Mouse (Mus musculus) erythroid progenitor cell, adult 5-6 weeks (primary cell): Measurements from ENCODE around the gene Txndc2. TPM values are rescaled to one million over a fixed set of nuclear protein-coding genes. Genes with fewer than 3 reads are reported as not detected.

Experiments
- ATAC-seq: replicated peaks from 2 replicates; pipeline ENCODE4 v1.8.0; 2016; ENCODE audit warnings: moderate number of reproducible peaks, mild to moderate bottlenecking, moderate TSS enrichment, inconsistent platforms; ENCODE audit not compliant: poor library complexity, low FRiP score, severe bottlenecking
- total RNA-seq, 2 experiments: library from RNA; stranded (forward) in 1 of 2; stranded (reverse) in 1 of 2; fragments of 150-400 nt in 1 of 2; fragments of 186-747, 209-891 nt in 1 of 2; gene quantifications; 2 replicates each; pipeline versions ENCODE4 v1.2.3 to v1.2.4; 2015 to 2017; ENCODE audit warnings: low replicate concordance in 2 of 2

The Txndc2 gene
- not detected in 2 replicates for total RNA-seq (2015; ENCODE audit: low replicate concordance)
- total RNA-seq (2017; ENCODE audit: low replicate concordance), result not detected in 2 replicates

DNA sequence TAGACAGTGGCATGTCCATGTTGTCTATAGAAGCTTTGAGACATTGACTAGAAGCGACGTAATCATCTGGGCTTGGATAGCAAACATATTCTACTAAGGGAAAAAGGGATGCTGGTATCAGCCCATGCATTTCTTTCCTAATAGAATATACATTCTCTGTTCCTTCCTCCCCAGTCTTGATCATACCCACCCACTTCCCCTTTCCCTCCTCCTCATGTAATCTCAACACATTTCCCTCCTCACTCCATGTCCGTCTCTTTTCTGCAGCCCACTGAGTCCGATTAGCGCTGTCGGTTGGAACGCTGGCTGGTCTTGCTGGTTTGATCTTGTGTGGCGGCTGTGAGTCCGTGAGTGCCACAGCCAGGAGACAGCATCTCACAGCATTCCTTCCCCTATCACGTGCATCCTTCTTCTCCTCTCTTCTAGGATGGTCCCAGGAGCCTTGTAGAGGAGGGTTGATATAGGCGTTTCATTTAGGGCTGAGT, at the start of gene Txndc2:
Gene Txndc2, minus strand, starts transcription at position 435 of the 485 bp plus-strand sequence.
- no peak for ATAC-seq

DNA sequence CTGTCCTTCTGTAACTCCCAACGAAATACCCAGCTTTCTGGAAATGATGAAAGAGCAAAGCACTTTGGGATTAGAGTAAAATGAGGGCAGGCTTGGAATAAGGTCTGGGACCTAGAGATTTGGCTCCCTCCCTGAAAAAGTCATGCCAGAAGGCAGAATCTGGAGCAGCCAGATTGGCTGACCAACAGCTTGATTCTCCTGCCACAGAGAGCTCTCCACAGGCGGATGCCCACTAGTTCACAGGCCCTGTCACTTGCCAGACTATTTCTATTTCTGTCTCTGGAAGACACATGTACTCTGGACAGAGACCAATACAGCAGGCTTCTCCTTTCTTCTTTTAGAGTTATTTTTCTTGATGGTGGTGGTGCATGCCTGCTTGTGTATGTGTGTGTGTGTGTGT, 41.8 kb upstream of the Txndc2 start:
- ATAC-seq, result no peak

DNA sequence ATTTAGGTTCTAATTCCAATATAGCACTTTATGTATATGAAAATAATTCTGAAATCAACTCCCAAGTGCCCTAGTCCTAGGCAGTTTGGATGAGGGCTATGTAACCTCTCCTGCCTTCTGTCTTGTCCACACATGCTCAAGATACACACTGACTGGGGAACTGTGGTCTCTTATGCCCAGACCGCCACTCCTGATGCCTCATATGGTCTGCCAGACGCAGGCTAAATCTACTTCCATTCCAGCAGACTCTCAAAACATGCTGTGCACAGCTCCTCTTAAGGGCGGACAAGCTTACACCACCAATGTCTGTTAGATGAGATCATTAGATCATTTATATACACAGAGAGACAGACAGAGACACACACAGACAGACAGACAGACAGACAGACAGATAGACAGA, 41.3 kb upstream of the Txndc2 start:
- no peak for ATAC-seq

DNA sequence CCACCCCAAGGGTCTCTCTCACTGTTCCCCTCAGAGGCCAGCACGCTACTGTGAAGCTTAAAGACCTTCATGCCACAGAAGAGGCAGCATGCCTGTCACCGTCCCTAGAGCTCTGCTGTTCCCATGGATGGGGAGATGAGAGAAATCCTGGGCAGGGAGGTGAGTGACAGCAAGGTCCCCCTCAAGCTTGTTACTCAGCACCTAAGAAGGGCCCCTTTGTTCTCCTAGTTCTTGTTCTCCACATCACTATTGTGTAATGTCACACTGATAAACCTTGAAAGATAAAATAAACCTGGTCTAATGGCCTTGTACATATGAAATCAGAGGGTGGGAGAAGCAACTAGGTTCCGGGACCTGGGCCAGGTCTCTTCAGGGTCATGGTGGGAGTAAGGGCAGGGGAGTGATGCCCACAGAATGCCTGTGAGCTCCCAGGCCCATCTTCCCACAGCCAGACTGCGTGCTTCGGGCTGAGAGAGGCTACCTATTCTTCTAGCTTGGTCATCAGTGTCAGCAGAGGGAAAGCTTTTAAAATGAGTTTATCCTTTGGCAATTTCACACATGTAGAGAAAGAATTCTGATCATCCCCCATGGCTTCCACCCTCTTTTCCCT, 40.2 kb upstream of the Txndc2 start:
- ATAC-seq, result no peak

DNA sequence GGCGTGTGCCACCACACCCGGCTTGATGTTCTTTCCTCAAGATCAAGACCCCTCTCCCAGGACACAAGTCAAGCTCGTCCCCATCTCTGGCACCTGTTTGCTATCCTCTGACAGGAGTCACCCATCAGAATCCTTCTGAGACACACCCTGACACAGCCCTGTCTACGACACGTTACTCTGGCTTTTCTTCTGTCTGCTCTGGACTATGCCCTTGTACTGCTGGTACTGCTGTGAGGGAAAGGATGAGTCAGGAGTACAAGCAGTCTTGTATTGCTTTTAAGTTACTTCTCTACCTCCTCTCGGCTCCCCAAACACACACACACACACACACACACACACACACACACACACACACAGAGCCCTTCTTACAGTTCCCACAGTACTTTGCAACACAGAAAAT, 39.5 kb upstream of the Txndc2 start:
- no peak for ATAC-seq

DNA sequence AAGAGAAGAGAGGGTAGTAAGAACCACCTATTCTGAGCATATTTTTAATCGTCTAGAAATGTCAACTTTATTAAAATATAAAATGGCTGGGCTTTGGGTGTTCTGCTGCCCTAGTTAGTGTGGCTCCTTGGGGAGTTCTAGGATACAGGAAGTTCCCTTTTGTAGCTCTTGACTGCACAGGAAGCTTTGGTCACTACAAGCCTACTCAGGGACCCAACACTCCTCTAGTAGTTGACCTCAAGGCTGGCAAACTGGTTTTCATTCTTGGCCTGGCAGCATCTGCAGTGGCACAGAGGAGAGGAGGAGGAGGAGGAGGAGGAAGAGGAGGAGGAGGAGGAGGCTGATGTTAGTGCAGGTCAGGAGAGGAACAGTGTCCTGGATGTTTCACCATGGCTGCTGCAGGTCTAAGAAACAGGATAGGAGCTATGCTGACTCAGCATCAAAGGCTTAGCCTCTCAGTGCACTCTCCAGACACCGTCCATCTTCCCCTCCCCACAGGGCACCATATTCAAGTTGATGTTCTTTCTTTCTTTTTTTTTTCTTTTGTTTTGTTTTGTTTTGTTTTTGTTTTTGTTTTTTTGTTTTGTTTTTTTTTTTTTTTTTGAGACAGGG, 38.9 kb upstream of the Txndc2 start:
- ATAC-seq, result no peak

DNA sequence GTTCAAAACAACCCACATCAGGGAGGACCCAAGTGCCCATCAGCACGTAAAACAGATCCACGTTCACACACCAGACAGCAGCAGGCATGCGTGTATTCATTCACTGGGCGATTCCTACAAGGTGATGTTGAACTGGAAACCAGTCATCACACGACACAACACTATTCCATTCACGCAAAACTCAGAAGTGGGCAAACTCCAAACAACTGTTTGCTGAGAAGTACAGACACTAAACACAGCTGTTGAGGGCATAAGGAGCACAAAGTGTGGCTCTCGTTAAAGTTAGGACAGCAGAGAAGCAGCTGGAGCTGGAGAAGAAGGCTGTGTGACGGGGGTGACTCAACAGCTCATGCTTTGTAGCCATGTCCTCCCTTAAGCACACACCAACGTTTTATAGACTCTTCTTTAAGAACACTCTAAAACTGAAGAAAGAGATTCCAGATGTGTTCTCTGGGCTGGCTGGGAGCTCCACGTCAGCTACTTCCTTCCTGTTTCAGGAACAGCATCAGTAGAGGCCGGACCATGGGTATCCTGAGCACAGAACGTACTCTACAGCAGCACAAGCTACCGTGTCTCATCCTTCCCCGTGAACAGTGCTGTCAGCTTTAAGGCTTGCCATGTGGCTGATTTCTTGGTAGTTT, 38.0 kb upstream of the Txndc2 start:
- ATAC-seq, result no peak

DNA sequence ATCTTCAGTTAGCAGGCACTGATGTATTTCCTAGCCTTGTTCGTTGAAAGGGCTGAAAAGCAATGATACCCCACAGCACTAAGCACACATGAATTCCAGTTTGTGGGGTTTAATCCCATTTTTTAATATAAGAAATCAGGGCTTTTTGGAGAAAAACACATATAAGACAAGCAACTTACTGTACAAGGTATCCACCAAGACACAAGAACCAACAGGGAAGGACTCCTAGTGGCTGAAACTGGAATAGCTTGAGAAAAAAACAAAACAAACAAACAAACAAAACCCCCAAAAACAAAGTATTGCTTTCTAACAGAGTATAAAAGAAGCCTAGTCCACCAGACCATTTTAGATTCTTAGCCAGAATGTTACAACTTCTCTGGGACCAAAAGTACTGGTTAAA, 35.8 kb upstream of the Txndc2 start:
- peak; percentile 61; the same call in 1 of the 2 replicates for ATAC-seq

DNA sequence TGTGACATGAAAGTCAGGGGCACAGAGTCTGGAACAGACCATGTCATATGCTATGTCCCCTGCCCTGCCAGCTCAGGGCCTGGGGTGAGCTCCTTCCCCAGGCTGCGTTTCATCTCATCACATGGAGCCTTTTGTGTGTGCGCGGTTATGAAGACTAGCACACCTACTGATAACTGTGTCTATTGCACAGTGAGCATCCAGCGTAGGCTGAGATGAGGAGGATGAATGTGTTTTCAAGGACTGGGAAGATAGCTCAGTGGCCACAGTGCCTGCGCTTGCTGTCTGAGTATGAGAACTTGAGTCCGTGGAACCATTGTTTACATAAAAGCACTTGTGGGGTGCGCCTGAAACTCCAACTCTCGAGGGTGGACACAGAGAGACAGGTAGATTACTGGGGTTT, 34.6 kb upstream of the Txndc2 start:
- no peak for ATAC-seq

DNA sequence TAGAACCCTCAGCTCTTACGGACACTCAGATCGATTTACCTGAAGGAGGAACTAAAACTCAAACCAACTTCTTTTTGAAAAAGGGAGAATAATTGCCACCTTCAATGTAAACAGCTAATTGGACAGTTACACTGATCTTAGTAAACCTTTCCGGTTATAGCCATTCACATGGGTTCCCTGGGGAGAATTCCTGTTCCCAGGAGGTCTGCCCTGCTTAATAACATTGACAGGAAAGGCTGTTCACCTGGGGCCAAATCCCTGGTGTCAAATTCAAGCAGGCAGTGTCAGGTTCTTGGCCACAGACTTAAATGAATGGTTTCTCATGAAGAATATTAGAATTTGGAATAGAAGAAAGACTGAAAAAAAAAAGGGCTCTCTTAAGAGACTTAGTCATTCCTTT, 34.0 kb upstream of the Txndc2 start:
- ATAC-seq, result no peak

DNA sequence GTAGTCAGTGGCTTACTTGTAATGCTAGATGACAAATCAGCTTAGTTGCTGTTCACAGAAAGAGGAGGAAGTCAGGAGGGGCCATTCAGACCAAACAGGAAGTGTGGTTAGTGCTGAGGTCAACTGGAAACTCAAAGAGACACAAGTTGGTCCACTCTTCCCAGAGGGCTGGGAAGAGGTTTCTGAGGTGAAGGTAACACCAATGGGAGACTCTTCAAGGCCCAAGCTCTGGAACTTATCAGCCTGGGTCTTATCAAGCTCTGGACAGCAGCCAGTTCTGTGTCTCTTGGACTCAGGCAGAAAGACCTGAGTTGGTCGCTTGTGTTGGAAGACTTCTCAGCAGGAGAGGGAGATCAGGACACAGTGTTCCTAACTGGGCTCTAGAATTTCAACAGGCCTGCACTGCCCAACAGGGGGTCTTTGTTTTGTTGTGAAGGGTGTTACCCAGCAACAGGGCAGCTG, 32.8 kb upstream of the Txndc2 start:
- peak; percentile 43; the same call in 1 of the 2 replicates for ATAC-seq

DNA sequence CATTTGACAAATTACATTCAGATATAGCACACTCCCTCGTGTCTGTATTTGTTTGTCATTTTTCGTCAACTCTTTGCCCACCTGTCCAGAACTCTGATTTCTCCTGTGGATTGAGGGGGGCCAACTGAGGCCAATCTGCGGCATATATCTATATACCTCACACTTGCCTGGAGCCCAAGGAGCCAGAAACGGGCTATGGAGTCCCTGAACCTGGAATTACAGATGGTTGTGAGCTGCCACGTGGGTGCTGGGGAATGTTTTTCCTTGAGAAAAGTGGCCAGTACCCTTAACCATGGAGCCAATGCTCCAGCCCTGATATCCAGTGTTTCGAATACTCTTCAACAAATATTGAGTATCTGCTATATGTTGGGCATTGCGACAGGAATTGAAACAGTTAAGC, 31.0 kb upstream of the Txndc2 start:
- ATAC-seq, result no peak

DNA sequence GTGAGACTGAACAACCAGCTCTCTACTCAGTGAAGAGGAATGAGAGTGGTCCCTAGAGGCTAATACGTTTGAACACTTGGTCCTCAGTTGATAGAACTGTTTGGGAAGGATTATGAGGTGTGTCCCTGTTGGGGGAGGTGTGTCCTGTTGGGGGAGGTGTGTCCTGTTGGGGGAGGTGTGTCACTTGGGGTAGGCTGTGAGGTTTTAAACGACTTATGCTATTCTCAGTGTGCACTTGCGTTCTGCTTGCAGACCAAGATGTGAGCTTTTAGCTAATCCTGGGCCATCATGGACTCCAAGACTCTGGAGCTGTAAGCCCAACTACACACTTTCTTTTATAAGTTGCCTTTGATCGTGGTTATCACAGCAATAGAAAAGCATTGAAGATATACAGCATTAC, 27.1 kb upstream of the Txndc2 start:
- no peak for ATAC-seq

DNA sequence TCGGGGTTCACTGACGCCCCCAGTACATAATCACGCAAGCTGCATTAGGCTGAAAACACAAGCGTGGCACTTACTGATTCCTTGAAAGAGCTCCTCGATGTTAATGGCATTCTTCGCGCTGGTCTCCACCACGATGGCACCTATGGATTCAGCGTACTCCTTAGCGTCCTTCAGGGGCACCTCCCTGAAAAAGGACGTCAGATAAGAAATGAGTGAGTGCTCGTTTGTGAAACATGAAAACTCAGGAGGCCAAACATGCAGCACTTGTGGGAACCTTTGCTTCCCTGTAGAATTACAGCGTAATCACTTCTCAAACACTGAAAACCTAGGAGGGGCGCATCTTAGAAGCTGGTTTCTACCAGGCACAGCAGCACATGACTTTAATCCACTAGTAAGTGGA, 25.8 kb upstream of the Txndc2 start:
- no peak for ATAC-seq

DNA sequence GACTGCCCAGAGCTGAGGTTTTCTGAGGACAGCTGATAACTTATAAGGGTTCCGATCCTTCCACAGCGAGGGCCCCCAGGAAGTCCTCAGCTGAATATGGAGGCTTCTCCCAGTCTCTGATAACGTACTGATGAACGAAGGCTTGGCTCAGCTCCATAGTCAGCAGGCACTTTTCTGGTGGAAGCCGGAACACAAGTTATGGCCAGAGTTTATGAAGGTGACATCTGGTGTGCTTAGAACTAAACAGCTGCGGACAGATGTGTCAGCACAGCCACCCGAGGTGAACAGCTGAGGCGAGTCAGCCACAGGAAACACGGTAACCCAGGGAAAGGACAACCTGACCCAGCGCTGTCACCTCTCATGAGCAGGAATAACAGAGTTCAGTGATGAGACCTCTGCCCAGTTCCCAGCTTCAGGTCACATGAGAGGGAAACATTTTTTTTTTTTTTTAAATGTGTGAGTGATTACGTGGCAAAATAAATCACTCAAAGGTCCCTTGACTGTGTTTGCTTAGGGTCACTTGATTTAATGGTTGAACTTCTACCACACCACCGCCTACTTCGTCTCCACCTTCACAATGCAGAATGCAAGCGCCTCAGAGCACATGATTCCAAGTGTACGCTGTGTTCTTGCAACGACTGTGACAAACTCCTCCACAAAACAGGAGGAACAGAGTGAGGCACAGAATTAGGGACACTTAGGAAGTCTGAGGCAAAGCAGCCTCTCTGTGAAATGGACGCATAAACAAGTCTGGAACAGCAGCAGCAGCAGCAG, 24.6 kb upstream of the Txndc2 start:
- ATAC-seq, result no peak

DNA sequence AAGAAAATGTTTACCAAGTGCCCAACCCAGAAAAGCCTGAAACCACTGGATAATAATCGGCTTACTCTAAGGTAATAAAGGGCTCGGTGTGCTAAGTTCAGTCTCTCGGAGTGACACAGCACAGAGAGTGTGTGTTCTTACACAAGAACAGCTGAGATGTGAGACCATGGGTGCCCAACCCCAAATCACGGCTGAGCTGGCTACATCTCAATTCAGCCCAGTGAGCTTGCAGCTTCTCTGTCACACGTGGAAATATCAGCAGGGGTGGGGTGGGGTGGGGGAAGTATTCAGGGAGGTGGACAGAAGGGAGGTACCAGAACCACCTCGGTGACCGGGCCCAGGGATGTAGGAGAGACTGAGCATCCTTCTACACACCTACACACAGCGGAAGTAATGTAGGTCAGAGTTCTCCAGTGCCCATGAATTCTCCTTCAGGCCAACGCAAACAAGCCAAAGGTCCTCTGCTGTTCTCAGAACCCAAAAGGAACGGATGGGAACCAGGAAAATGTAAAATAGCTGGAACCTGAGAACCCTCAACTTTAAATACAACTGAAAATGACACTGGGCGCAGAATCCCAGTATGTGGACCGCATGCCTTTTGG, 23.9 kb upstream of the Txndc2 start:
- ATAC-seq, result no peak

DNA sequence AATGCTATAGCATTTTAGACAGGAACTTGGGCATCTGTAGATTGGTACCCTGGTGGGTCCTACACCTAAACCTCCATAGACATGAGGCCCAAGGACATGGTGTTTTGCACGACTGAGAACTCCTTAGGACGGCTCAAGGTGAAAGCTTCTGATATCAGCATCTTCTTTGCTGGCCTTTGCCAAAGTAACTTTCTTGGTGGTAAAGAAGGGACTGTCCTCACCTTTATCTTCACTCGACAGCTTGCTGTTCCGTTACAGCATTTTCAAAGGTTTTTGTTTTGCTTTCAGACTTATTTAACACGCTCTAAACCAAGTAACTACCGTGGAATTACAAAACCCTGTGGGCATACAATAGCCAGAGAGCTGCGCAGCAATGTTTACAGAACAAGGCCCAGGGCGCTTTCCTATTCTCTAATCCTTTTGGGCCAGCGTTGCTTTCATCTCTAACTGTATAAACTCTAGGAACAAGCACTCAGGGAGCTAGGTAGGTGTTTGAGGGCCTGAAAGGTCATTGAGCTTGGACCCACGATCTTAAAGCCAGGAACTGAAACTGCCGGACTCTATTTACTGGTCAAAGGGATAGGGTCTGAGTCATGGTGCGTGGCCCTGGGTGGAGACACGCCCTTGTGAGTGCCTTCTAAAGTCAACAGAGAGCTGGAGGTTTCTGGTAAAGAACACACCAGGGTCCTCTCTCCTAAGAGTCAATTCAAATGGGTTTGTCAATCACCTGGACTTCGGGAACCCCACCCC, 21.5 kb upstream of the Txndc2 start:
- ATAC-seq, result peak; percentile 90

DNA sequence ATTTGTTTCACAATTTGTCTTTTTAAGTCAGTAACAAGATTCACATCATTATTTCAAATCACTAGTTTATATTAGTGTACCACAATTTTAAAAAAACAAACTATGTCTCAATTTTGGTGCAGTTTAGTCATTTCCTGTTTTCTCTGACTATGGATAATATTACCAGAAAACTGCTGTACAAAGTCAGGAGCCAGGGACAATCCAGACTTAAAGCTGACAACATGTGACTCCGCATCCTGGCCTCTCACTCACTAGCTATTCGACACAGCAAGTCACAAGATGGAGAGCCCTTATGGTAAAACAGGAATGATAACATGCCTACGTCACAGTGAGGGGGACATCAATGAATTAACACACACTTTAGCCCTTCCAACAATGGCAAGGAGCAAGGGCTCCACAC, 20.7 kb upstream of the Txndc2 start:
- peak; percentile 9; the same call in 1 of the 2 replicates for ATAC-seq

DNA sequence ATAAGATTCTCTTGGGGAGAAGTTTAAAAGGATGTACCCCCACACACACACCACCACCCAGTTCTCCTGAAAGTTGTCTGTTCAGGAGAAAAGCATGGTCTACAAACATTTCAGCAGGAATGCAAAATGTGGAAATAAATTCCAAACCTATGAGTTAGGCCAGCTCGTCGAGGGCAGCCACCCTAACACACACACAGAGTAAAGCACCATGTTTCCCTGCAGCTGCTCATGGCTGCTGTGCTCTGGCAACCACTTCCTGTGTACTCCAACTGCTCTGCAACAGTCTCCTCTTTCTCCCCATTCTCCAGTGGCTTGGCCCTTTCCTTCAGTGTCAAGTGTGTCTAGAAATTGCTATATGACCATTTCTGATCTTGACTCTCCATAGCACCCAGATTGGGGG, 16.4 kb upstream of the Txndc2 start:
- ATAC-seq, result no peak
